Mouse (Mus musculus): Measurements from ENCODE around the gene Wdr38.
"Not testable (repeated sequence)": the region's sequence is repeated elsewhere in the genome, so short reads cannot be mapped to it uniquely, and the experiment has no call there.

Gene Wdr38

DNA sequence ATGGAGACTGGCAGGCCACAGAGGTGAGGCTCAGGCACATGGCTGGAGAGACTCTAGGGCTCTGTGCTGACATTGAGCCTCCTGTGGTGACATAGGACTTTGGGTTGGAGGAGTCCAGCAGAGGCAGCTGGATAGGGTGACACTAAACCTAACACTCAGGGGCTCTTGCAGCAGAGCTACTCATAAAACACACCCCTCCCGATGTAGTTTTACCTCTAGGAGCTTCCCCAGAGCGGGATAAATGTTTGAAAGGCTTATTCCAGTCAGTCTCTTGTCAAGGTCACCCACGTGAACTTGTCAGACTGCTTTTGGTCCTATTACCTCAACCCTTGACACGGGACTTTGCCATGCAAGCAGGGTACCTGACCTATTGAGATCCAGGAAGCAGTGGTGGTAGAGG, 2.1 kb downstream of the Wdr38 start:
- no peak for DNase-seq

DNA sequence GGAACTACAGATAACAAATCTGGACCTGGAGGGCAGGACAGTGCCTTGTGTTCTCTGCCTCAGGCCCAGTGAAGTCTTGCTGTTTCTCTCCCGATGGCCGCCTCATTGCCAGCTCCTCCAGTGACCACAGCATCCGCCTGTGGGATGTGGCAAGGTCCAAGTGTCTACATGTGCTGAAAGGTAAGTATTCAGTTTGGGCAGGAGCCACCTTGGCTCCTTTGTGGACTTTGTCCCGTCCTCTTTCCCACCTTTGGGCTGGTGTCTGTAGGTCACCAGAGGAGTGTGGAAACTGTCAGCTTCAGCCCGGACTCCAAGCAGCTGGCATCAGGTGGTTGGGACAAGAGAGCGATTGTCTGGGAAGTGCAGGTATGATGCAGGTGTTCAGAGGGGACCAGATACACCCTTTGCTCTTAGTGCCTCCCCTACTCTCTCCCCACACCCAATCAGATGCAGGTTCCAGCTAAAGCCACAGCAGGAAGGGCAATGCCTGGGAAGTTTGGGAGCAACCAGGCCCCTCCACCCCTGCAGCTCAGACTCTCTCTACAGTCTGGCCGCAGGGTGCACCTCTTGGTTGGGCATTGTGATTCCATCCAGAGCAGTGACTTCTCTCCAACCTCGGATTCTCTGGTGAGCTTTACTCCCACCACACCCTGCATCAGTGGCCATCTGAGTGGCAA, 2.8 kb downstream of the Wdr38 start:
- no peak for DNase-seq

DNA sequence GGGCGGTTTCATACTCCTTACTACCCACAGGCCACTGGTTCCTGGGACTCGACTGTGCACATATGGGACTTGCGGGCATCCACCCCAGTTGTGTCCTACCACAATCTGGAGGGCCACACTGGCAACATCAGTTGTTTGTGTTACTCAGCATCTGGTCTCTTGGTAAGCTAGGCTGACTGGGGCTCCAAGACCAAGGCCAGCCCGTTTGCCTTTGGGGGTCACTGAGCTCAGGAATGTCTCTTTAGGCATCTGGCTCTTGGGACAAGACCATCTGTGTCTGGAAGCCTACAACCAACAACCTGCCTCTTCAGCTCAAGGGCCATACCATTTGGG, 3.3 kb downstream of the Wdr38 start:
- DNase-seq, result no peak

DNA sequence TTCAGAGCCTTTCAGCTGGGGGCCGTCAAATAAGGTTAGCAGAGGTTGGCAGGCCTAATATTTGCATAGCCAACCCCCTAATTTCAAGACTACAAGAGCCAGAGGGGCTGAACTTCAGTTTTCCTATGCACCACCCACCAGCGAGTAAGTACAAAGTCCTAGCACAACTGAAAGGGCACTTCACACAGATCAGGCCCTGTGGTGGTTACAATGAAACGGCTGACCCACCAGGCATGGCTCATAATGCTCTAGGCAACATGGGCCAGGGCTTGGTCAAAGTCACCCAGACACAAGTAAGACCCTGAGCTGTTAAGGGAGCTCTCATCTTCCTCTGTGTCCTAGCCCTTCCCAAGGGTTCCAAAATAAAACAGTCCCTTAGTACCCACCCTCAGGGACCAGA, 4.6 kb downstream of the Wdr38 start:
- DNase-seq, result no peak

DNA sequence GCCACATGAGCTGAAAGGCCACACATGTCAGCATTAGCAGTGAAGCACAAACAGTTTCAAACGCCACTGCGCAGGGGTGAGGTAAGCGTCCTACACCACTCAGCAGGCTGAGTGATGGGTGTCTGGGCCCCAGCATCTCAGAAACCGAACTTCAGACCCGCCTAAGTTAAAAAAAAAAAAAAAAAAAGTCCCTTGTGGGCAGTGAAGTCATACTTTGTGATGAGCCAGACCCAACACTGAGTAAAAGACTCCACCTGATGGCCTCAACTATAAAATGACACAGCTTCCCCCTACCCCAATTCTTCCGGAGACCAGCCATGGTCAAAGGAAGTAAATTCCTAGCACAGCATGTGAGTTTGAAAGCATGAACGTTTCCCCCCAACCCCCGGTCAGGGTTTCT, 5.8 kb downstream of the Wdr38 start:
- no peak for DNase-seq

DNA sequence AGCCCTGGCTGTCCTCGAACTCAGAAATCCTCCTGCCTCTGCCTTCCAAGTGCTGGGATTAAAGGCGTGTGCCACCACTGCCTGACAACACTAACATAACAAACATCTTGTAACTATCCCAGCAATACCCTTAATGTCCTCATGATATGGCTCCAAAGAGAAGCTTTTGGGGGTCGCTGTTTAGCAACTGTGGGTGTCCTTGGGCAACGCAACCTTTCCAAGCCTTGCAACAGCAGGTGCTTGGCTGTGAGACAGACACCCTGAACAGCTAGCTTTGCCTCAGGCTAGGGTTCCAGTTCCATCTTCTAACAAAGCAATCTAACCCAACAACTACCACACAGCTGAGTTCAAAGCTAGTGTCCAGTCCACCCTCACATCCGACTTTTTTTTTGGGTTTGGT, 6.2 kb downstream of the Wdr38 start:
- no peak for DNase-seq

DNA sequence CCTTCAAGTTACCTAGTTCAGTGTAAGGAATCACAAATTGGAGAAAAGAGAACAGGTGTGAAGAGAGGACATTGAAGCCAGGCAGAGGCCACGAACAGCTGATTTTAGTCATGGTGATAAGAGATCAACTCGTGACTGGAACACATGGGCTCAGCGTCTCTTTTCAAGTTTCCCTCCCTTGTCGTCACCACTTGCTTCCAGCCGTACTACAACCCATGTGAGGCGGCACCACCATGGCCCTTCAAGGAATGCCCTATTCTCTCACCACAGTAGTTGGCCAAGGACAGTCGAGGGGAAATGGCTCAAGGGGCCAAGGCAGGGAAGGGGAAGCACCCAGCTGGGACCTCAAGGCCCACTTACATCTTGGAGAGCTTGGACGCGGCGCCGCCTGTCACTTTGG, 7.1 kb downstream of the Wdr38 start:
- DNase-seq, result no peak

DNA sequence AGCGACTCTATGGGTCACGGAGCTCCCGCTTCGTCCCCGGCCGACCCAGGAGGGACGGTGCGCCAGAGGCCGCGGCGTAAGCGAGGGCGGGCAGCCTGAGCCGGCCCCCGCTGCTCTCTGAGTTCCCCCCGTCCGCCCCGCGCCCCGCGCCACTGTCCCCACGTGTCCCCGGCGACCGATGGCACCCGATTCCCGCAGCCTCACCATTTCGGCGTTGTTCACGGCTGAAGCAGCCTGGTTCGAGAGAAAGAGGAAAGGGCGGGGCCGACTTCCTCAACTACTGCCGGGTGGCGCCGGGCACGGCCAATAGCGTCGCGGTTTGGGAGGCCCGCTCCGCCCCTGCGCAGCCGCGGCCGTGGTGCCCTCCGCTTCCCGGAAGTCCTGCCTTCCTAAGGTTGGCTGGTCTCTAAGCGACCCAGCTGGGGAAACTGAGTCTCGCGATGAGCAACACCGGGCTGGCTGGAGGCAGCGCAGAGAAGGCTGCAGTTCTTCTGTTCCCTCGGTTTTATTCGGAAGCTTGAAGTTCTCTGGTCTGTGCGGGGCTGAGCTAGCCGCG, 7.7 kb downstream of the Wdr38 start, which contains the start of gene Arpc5l:
TSS of gene Arpc5l (plus strand) at position 469 of the 556 bp plus-strand sequence.
- peak; percentile 92 to 94 for DNase-seq

DNA sequence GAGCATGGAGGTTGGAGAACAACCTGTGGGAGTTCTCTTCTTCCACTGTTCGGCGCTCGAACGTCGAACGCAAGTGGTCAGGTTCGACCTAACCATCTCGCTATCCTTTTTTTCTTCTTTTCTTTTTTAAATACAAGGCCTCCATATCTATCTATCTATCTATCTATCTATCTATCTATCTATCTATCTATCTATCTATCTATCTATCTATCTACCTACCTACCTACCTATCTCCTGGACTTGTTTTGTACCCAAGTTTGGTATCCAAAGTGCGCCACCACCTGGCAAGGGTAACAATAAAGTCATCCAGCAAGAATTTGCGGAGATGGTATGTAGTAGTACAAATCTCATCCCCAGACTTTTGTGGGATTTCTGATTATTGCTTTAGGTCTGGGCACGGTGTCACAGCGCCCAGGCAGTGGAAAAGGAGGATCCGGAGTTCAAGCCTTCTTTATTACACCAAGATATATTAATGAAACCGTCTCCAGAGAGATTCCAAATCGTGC, 8.4 kb downstream of the Wdr38 start, which contains the start of gene Rpl35:
TSS of gene Rpl35 (minus strand) at position 51 of the 506 bp plus-strand sequence.
- DNase-seq, result peak; percentile 51 to 59

DNA sequence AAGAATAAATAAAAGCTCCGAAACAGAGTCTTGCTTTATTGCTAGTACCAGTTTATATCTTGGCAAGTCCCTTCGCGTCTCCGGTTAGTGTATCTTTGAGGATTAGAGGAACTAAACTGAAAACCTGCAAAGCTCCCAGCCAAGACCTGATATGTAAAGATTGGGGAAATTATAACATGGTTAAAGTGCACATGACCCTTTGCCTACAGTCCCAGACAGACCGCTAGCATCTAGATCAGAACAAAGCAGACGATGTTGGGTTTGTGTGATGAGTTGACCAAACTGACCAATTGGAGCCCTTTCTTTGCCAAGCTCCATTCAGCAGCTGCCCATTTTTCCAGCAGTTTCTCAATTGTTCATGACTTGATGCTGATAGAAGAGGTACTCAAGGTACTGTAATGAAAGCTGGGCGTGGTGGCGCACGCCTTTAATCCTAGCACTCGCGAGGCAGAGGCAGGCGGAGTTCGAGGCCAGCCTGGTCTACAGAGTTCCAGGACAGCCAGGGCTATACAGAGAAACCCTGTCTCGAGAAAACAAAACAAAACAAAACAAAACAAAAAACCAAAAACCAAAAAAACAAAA, 9.0 kb downstream of the Wdr38 start:
- no peak for DNase-seq

DNA sequence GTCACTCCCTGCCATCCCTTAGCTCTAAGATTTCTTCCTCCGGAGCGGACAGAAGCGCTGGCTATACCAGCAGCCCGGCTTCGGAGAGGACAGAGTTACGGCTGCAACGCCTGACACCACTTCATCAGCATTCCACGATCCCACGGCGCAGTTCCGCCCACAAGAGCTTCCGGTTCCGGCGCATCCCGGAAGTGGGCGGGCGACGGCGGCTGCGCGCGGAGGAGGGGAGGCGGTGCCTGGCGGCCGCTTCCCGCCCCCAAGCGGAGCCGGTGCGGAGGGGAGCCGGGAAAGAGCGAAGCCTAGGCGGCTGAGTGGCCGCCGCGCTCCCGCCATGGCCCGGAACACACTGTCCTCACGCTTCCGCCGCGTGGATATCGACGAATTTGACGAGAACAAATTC, 10.6 kb downstream of the Wdr38 start:
- DNase-seq, result peak; percentile 93 to 94

DNA sequence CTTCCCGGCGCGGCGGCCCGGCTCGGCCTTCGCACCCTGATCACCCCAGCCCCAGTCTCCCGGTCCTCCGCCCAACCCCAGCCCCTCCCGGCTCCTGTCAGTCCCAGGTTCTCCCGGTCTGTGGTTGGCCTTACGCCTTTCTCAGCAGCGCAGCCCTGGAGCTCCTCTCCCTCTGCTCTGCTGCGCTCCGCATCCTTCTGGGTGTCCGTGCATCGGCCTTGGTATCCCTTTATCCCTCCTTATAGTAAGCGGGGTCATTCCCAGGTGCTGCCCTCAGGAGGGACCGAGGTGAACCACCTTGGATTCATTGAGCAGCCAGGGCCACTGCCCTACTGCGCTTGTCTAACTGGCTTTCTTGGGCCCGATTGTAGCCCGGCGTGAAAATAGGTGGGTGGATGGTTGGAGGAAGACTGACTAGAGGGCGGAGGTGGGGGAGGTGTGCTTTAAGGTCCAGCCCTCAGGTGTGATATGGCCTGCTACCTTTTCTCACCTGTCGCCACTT, 11.1 kb downstream of the Wdr38 start:
- peak in 1 of 2 experiments; percentile 38 for DNase-seq

DNA sequence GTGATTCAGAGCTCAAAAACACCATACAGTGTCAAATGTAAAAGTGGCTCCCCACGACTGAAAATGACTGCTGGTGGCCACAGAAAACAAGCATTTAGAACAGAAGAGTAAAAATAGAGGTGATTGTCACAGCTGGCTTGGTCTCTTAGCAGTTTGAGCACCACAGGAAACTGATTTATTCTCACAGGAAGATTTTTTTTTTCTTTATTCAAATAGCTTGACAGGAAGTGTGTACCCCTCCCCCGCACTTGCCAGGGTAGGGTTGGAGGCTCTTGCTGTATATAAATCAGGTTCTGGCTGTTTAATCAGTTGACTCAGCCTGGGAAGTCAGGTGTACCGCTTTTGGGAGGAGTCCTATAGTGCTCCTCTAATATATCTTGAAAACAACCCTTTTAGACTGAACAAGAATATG, 11.7 kb downstream of the Wdr38 start:
- peak; percentile 41 to 47 for DNase-seq

DNA sequence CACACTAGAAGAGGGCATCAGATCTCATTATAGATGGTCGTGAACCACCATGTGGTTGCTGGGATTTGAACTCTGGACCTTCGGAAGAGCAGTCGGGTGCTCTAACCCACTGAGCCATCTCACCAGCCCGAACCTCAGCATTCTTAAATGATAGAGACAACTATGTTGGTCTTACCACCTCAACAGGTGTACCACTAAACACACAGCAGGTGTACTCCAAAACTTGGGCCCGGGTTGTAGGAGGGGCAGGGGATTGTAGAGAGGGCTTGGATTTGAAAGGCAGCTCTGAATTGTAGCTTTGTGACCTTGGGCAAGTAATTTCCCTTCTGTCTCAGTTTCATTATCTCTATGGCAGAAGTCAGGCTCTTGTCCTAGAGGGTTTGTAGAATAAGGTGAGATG, 12.9 kb downstream of the Wdr38 start:
- DNase-seq, result not testable (repeated sequence)

DNA sequence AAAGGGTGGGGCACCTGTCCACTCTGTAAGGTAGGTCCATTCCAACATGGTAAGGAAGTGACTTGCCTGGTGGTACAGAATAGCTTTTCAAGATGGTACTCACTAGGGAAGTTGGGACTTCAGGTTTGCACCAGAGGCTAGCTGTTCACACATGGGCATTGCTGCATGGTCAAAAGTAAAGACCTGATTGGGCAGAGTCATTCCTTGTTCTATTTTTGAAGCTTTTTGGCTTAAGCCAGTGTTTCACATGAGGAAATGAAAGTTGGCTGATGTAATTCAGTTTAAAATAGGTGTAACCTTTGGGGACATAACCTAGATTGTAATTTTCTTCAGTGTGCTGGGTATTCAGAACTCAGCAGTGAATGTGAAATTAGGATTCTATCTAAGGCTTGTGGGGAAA, 14.0 kb downstream of the Wdr38 start:
- DNase-seq, result no peak

DNA sequence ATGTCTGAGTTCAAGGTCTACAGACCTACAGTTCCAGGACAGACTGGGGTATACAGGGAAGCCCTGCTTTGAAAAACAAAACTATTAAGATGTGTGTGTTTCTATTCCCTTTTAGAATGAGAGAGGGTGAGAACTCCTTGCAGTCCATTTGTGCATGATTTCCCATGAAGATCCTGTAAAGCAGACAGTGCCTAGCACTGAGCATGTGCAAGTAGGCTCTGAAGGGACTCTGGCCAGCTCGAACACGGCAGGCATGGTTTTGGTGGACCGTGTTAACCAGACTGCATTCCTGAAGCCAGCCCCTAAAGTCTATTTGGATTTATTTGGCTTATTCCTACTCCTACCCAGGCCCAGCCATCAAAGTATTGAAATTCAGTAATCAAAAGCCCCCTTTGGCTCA, 14.7 kb downstream of the Wdr38 start:
- no peak for DNase-seq

DNA sequence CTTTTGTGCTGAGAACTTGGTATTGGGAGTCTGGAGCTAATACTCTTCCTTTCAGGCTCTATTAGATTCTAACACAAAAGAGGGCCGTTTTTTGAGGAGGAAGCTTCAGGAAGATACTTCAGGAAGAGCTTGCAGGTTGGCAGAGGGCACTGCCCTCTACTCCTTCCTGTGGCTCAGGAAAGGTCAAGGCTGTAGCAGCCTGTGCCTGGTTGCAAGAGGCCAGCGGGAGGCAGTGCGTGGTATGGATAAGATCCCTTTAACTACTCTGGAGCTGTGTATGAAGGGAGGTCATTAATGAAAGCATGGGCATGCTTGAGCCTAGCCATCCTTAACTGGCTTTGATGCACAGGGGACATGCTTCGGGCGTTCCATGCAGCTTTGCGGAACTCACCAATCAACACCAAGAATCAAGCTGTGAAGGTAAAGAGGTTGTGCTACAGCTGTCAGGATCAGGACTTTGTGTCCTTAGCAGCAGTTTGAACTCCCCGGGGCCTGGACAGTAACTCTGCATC, 15.5 kb downstream of the Wdr38 start:
- no peak for DNase-seq

DNA sequence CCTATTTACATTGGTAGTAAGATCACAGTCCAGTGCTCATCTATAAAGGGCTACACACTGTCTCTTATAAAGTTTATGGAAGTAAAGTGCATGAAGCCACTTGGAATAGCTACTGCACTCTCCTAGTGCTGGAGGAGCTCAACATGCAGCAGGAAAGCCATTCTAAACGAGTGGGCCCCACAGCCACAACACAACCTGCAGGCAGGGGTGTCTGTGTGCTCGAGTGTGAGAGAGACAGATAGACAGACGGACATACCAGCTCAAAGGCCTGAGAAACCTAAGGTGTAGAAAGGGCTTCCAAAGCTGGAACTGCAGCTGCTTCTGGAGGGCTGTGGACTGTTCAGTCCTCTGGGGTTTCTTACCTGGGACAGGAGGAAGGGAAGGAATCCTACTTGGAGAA, 19.3 kb downstream of the Wdr38 start:
- DNase-seq, result no peak

DNA sequence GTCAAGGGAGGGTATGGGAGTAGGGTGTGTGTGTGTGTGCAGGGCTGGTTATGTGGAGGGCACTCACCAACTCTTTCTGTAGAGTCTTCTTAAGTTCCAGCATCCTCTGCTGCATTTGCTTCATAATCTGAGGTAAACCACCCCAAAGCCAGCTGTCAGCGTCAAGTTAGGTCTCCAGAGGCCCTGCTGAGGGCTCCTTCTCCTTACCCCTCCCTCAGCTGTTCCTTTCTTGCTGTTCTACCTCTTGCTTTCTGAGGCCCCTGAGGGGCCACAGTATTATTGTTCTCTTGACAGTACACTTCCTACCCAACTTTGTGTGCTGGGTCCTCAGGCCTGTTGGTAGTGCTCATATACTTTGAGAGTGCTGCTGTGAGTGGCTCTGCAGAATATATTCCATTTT, 22.7 kb downstream of the Wdr38 start:
- DNase-seq, result no peak

DNA sequence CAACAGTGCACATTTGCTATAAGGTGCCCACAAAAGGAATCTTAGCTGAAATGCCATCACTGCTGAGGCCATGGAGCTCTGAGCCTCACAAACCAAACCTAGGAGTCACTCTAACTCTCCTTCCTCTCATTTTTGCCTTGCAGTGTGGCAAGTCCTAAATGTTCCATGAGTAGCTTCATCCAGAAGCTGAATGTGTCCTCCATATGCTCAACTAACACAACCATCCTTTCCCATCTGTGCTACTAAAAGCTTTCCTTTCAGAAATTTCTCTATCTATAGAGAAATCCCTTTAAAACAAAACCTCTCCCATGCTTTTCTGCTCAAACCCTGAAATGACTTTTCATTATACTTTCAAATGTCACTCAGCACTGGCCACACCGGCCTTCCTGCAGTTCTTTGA, 34.3 kb downstream of the Wdr38 start:
- no peak for DNase-seq

DNA sequence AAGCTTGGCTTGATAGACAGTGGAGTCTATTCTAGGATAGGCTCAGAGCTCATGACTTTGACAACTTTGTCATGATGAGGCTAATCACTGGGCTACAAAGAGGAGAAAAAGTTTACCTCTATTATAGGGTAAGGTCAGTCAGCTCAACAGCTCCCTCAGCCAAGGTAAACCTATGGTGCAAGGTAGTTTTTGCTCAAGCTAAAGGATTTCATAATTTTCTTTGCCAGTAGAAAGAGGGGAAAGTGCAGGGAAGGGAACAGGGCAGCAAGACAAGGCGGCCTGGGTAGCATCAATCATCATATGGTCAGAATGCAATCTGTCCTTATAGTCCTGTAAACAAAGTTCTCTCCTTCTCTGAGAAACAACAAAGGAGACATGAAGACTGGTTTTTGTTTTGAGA, 42.9 kb downstream of the Wdr38 start:
- no peak for DNase-seq

DNA sequence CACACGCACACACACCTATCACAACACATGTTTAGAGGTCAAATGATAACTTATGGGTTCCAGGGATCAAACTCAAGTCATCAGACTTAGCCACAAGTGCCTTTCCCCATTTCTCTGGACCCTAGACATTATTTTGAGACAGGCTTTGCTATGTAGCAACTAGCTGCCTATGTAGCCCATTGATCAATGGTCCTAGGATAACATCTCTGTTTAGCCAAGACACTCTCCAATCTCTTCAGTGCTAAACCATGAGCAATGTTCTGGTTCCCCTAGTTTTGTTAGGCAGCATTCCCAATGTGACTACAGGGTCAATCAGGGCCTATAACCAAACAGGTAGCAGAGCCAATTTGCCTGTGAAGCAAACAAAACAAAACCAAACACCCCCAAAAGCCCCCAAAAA, 51.2 kb downstream of the Wdr38 start:
- DNase-seq, result no peak

Data from lung, adult 18-20 months (tissue).